Mouse (Mus musculus): ENCODE results near the gene Olfr771. TPM values are rescaled to one million over a fixed set of nuclear protein-coding genes. Genes with fewer than 3 reads are reported as not detected.

Olfr771 gene
- polyA plus RNA-seq (2021; fragmentation: Nextera tagmentation): not detected in 2 replicates
- long read RNA-seq, experiment 1: 0 reads
- long read RNA-seq, experiment 2: 0 reads

GRCm38 (mm10) chr10:129164651-129165050 is at the start of gene Olfr771:
Gene Olfr771 (minus strand): TSS chr10:129164751.

DNA sequence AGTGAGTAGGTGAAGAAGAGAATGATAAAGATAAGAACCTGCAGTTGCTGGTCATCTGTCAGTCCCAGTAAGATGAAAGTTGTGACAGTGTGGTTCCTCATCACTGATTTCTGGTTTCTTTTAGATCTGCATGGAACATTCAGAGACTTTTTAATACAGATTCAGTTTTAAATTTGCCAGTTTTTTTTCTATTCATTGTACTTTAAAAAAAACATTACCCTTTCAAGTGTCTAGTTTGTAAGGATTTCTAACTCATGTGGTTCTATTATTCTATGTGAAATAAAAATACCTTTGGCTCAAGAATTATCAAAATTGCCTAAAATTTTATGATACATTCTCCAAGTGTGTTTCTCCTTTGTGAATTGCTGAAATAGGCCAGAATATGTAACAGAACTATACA is 22.8 kb upstream of the Olfr771 start, which contains the start of gene Olfr773:
Olfr773 (minus strand) TSS at position 101 of the 400 bp plus-strand sequence.

DNA sequence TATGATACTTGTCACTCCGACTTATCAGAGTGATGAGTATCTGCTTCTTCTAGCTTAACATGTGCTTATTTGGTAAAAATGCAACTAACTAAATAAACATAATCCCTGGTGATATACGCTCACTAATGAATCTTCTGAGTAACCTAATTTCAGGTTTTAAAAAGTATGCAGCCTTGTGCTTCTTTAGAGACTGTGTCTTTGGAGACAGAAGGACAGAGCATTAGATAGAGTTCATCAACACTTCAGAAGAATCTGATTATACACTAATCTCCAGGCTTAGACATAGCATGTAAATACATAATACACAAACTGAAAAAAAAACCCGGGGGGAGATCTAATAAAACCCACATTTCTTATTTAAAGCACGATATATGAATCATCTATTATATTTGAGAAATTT is 13.3 kb upstream of the Olfr771 start, which contains the start of gene Olfr772:
Olfr772 (minus strand) TSS at position 101 of the 400 bp plus-strand sequence.

GRCm38 (mm10) chr10:129138898-129139297 is 25.7 kb downstream of the Olfr771 start, which contains the start of gene Olfr770:
Gene Olfr770 (minus strand): TSS chr10:129138998.

GRCm38 (mm10) chr10:129117761-129118160 is 46.8 kb downstream of the Olfr771 start, which contains the start of gene Olfr769:
Gene Olfr769 (minus strand): TSS chr10:129117861.

Other genes with a start within 250 kb of the Olfr771 start
- 10.0 and 83.5 TPM in 2 replicates for gene Rdh5, start 241.9 kb downstream of the Olfr771 start, polyA plus RNA-seq (2021; fragmentation: Nextera tagmentation)
- gene Bloc1s1, start 240.7 kb downstream of the Olfr771 start, polyA plus RNA-seq (2021; fragmentation: Nextera tagmentation): 356 and 436 TPM in 2 replicates
- gene Itga7, start 230.9 kb downstream of the Olfr771 start, polyA plus RNA-seq (2021; fragmentation: Nextera tagmentation): 3.7 and 4.6 TPM in 2 replicates
- not detected in 2 replicates for gene Mettl7b, start 203.8 kb downstream of the Olfr771 start, polyA plus RNA-seq (2021; fragmentation: Nextera tagmentation)
- not detected in 2 replicates for gene Olfr9, start 175.3 kb downstream of the Olfr771 start, polyA plus RNA-seq (2021; fragmentation: Nextera tagmentation)
- gene Olfr763, start 154.0 kb downstream of the Olfr771 start, polyA plus RNA-seq (2021; fragmentation: Nextera tagmentation): not detected in 2 replicates
- gene Olfr764-ps1, start 124.9 kb downstream of the Olfr771 start, polyA plus RNA-seq (2021; fragmentation: Nextera tagmentation): not detected in 2 replicates
- gene Olfr765, start 114.8 kb downstream of the Olfr771 start, polyA plus RNA-seq (2021; fragmentation: Nextera tagmentation): not detected in 2 replicates
- not detected in 2 replicates for gene Olfr766-ps1, start 95.8 kb downstream of the Olfr771 start, polyA plus RNA-seq (2021; fragmentation: Nextera tagmentation)
- gene Olfr767, start 81.8 kb downstream of the Olfr771 start, polyA plus RNA-seq (2021; fragmentation: Nextera tagmentation): not detected in 2 replicates
- gene Olfr768, start 65.4 kb downstream of the Olfr771 start, polyA plus RNA-seq (2021; fragmentation: Nextera tagmentation): not detected in 2 replicates
- gene Olfr769, start 46.9 kb downstream of the Olfr771 start, polyA plus RNA-seq (2021; fragmentation: Nextera tagmentation): not detected in 2 replicates
- gene Olfr770, start 25.8 kb downstream of the Olfr771 start, polyA plus RNA-seq (2021; fragmentation: Nextera tagmentation): not detected in 2 replicates
- not detected in 2 replicates for gene Olfr772, start 13.2 kb upstream of the Olfr771 start, polyA plus RNA-seq (2021; fragmentation: Nextera tagmentation)
- not detected in 2 replicates for gene Olfr773, start 22.7 kb upstream of the Olfr771 start, polyA plus RNA-seq (2021; fragmentation: Nextera tagmentation)
- gene Olfr774, start 71.5 kb upstream of the Olfr771 start, polyA plus RNA-seq (2021; fragmentation: Nextera tagmentation): not detected in 2 replicates
- not detected in 2 replicates for gene Olfr775, start 83.7 kb upstream of the Olfr771 start, polyA plus RNA-seq (2021; fragmentation: Nextera tagmentation)
- gene Olfr776, start 94.4 kb upstream of the Olfr771 start, polyA plus RNA-seq (2021; fragmentation: Nextera tagmentation): not detected in 2 replicates
- not detected in 2 replicates for gene Olfr777, start 106.7 kb upstream of the Olfr771 start, polyA plus RNA-seq (2021; fragmentation: Nextera tagmentation)
- not detected in 2 replicates for gene Olfr780, start 153.4 kb upstream of the Olfr771 start, polyA plus RNA-seq (2021; fragmentation: Nextera tagmentation)
- not detected in 2 replicates for gene Olfr781, start 164.1 kb upstream of the Olfr771 start, polyA plus RNA-seq (2021; fragmentation: Nextera tagmentation)
- gene Olfr782, start 184.1 kb upstream of the Olfr771 start, polyA plus RNA-seq (2021; fragmentation: Nextera tagmentation): not detected in 2 replicates
- not detected in 2 replicates for gene Olfr784, start 219.3 kb upstream of the Olfr771 start, polyA plus RNA-seq (2021; fragmentation: Nextera tagmentation)
- not detected in 2 replicates for gene Olfr785, start 240.7 kb upstream of the Olfr771 start, polyA plus RNA-seq (2021; fragmentation: Nextera tagmentation)